Mouse (Mus musculus): ENCODE results near the gene Btbd35f5.
"Not testable (repeated sequence)": the region's sequence is repeated elsewhere in the genome, so short reads cannot be mapped to it uniquely, and the experiment has no call there.

Btbd35f5 gene

DNA sequence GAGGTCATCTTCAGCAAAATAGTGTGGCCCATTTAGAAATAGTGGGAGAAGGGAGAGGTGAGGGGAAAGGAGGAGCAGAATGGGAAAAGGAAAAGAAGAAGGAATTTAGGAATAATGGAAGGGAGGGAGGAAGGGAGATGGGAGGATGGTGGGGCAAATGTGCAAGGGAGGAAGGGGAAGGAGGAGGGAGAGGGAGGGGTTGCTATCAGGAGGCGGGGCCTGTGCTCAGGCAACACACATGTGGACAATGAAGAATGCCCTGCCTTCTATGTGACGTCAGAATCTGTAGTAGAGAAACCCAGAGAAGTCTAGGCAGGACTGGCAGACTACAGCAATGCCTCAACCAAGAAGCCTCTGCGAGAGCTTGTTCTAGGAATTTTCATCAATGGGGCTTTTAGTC lies at the start of gene Btbd35f5:
Gene Btbd35f5 (plus strand): TSS at position 301 of the 400 bp plus-strand sequence.
- not testable (repeated sequence) for DNase-seq (ENCODE audit: low read depth, low spot score)

DNA sequence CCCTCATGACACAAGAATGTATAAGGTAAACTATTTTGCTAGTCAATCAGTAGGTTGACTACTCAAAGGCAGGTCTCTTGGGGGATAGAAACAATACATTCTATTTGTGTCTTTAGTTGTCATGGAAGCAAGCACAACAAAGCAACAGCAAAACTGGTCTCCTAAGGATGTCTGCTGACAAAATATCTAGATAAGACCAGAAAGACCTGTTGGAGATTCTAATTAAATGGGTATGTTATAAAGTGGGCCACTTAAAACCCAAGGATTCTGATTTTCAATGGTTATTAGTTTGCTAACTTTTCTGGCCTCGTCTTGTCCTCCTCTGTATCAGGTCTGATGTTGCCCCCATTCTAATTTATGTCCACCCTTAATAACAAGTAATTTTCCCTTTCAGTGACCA lies 32.2 kb upstream of the Btbd35f5 start, which contains the start of gene Gm21789:
Gene Gm21789 (plus strand): TSS at position 301 of the 400 bp plus-strand sequence.
- not testable (repeated sequence) for DNase-seq (ENCODE audit: low read depth, low spot score)
